Mouse (Mus musculus): Measurements from ENCODE around the gene Slc33a1. TPM values are rescaled to one million over a fixed set of nuclear protein-coding genes. Genes with fewer than 3 reads are reported as not detected.

Gene Slc33a1
- total and polyA plus RNA-seq, 3 experiments, result 6.0 to 13.4 (median 10.9) TPM

DNA sequence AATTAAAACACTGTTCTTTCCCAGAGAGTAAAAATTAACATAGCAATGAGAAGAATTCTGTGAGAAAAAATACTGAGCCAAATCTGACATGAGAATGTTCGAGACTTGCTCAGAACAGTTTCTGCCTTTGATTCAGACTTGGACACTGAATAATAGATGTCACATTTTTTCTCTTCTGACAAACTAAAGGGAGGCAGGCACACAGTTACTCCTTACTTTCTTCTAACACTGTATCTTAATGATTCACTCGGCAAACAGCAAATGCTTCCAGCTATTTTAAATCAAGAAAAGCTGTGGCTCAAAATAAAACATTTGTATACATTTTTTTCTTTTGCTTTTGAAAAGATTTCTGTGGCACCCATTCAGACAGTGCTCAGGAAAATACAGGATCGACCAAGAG lies 72.4 kb downstream of the Slc33a1 start:
- TF ChIP-seq POLR2A (IDR thresholded peaks at IDR 0.05; ENCODE audit: insufficient read depth, low read depth, low read length) (no peak), EP300 (IDR thresholded peaks at IDR 0.05; ENCODE audit: insufficient read depth, low read depth, low read length) (no peak), CTCF (IDR thresholded peaks at IDR 0.05) (no peak)
- no peaks in the 10 kb centered on the region for H3K27me3 ChIP-seq (ENCODE audit: control insufficient read depth, insufficient read depth, low read length)
- no peak overlapping the region for H3K4me3 ChIP-seq
- no peak overlapping the region for H3K9ac ChIP-seq (ENCODE audit: low read depth, low read length)
- WGBS, result 51% methylated on average over 3 of the region's 3 CpGs
- no peaks in the 10 kb centered on the region for H3K36me3 ChIP-seq (ENCODE audit: control insufficient read depth, insufficient read depth, low read length)
- H3K79me2 ChIP-seq (replicated peaks; ENCODE audit: control insufficient read depth, insufficient read depth, low read length), result no peaks in the 10 kb centered on the region
- intact Hi-C loops (cut with DNase I), result no loop called here
- DNase-seq, result no peak
- H3K4me1 ChIP-seq (ENCODE audit: control insufficient read depth, insufficient read depth, low read length), result no peaks in the 10 kb centered on the region
- H3K27ac ChIP-seq, result no peak overlapping the region

Other genes with a start within 250 kb of the Slc33a1 start
- gene Plch1, start 65.3 kb downstream of the Slc33a1 start, total RNA-seq (2021), result under 1 TPM in 1 of 2 experiments, not detected in 1; 0.07 TPM
- gene Plch1, start 65.3 kb downstream of the Slc33a1 start, polyA plus RNA-seq (2012; rRNA removed), result 0.14 TPM in 1 of 2 replicates, not detected in the other
- 10 to 100 TPM; 10.9 to 11.8 TPM for gene E130311K13Rik, start 35.3 kb downstream of the Slc33a1 start, total RNA-seq (2021)
- gene E130311K13Rik, start 35.3 kb downstream of the Slc33a1 start, polyA plus RNA-seq (2012; rRNA removed), result 3.3 and 3.9 TPM in 2 replicates
- 10 to 100 TPM; 24.6 to 27.4 TPM for gene Gmps, start 11.3 kb upstream of the Slc33a1 start, total RNA-seq (2021)
- gene Gmps, start 11.3 kb upstream of the Slc33a1 start, polyA plus RNA-seq (2012; rRNA removed), result 4.4 and 10.3 TPM in 2 replicates
- gene Vmn2r1, start 116.8 kb upstream of the Slc33a1 start, total RNA-seq (2021), result not detected
- gene Vmn2r1, start 116.8 kb upstream of the Slc33a1 start, polyA plus RNA-seq (2012; rRNA removed), result not detected in 2 replicates
- gene Vmn2r2, start 177.2 kb upstream of the Slc33a1 start, total RNA-seq (2021), result not detected
- not detected in 2 replicates for gene Vmn2r2, start 177.2 kb upstream of the Slc33a1 start, polyA plus RNA-seq (2012; rRNA removed)

Data from heart, adult 2 months (tissue).